Mouse (Mus musculus) left cerebral cortex, adult 2 months (tissue): ENCODE measurements around the gene Rpl11. TPM values are rescaled to one million over a fixed set of nuclear protein-coding genes. Genes with fewer than 3 reads are reported as not detected.

Experiments
- DNase-seq, 2 experiments: peaks; one replicate each; pipeline ENCODE4 v3.0.0; 2021 to 2022; ENCODE audit warnings: low spot score in 2 of 2, mixed read lengths in 1 of 2; ENCODE audit errors: extremely low spot score in 1 of 2
- H3K27ac ChIP-seq: fragments of 200-600 bp; 2 replicates; pipeline ENCODE4 v1.8.1; 2022
- H3K4me3 ChIP-seq: fragments of 200-600 bp; 2 replicates; pipeline ENCODE4 v1.8.1; 2022
- CTCF ChIP-seq: fragments of 200-600 bp; IDR thresholded peaks from 2 replicates; pipeline ENCODE4 v1.8.1; 2022; ENCODE audit warnings: antibody characterized with exemption, mild to moderate bottlenecking, moderate library complexity
- intact Hi-C: fragments of 180-260 bp; cut with DNase I; formaldehyde crosslinking; loops from one replicate; pipeline ENCODE4 v1.15.1; 2025
- total RNA-seq, 2 experiments: library from RNA; stranded (reverse); gene quantifications; 2 replicates each; pipeline ENCODE4 v1.2.3; 2021

Gene Rpl11
- total RNA-seq, 2 experiments from 2014 or later, result 271 to 308 TPM

DNA sequence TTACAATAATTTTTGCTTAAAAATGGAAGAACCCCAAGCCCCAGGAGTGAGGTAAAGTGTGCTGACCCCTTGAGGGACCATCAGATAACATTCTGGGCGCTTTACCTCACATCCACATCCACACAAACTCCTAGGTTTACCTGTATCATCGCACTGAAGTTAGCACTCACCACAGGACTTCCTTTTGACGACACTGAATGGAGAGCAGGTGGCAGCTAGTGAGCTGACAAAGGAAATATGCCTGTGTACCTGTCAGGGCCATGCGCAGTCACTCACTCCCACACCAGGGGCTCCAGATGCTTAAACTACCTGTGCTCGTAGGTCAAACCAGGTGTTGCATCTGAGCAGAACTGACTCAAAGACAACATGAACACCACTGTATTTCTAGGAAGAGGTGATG is 8.1 kb downstream of the Rpl11 start:
- intact Hi-C loops, result loop anchor here (5.0 kb wide), 1 partner anchor 33 kb away; no protein-coding TSS in a partner anchor
- Histone ChIP-seq H3K27ac (no peak overlapping the region), H3K4me3 (no peak overlapping the region)
- no peak for DNase-seq
- no peak for TF ChIP-seq CTCF

DNA sequence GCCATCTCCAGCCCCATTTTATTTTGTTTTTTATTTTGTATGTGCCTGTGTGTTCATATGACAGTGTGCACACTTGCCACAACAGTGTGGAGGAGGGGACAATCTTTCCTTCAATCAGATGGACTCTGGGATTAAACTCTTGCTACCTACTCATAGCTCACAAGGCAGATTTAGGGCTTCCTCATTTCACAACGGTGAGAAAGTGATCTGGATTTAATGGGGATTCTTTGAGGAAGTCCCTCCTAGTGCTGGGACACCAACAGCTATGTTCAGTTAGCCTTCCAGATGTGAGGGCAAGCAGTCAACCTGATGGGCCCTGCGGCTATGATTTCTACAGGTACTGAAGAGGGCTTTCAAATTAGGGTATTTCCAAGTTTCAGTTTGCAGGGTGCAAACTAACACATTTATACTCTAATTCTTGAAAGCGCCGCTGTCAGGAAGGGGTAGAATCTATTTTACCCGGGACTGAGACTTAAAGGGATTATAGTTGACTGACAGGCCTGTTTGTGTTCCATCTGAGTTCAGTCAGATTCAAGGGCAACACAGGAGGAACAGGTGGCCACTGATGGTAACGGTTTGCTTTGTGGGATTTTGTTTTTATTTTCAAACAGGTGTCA is 9.3 kb downstream of the Rpl11 start:
- no peak for DNase-seq
- intact Hi-C loops, result no loop called here
- no peak overlapping the region for H3K27ac ChIP-seq
- no peak for TF ChIP-seq CTCF
- H3K4me3 ChIP-seq, result no peak overlapping the region

DNA sequence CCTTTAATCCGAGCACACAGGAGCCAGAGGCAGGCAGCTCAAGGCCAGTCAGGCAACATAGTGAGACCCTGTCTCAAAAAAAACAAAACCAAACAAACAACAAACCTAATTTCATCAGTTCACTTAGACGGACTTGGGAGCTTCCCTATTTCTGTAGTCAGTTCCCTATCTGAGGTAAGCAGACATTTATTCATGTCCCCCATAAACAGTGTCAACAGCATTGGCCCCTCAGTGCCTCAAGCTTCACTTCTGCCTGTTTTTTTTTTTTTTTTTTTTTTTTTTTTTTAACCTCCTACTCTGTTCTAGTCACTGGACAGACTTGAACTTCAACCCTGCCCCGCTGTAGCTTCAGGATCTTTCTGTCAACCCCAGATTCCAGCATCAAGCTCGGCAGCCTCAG is 18.1 kb downstream of the Rpl11 start:
- DNase-seq, result no peak
- Histone ChIP-seq H3K4me3 (no peak overlapping the region), H3K27ac (no peak overlapping the region)
- no peak for TF ChIP-seq CTCF
- intact Hi-C loops, result no loop called here

DNA sequence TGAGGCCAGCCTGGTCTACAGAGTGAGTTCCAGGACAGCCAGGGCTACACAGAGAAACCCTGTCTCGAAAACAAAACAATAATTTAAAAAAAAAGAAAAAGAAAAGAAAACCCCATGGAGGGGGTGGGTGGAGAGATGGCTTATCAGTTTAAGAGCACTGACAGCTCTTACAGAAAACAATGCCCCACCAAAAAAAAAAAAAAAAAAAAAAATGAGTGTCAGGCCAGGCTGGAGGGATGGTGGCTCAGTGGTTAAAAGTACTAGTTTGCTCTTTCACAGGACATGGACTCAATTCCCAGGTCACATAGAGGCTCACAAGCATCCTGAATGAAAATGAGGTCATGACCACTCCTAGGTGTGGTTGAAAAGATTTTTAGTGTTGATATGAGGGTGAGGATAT is 20.0 kb downstream of the Rpl11 start:
- no peak for DNase-seq
- Histone ChIP-seq H3K4me3 (no peak overlapping the region), H3K27ac (no peak overlapping the region)
- TF ChIP-seq CTCF, result no peak
- intact Hi-C loops, result no loop called here

DNA sequence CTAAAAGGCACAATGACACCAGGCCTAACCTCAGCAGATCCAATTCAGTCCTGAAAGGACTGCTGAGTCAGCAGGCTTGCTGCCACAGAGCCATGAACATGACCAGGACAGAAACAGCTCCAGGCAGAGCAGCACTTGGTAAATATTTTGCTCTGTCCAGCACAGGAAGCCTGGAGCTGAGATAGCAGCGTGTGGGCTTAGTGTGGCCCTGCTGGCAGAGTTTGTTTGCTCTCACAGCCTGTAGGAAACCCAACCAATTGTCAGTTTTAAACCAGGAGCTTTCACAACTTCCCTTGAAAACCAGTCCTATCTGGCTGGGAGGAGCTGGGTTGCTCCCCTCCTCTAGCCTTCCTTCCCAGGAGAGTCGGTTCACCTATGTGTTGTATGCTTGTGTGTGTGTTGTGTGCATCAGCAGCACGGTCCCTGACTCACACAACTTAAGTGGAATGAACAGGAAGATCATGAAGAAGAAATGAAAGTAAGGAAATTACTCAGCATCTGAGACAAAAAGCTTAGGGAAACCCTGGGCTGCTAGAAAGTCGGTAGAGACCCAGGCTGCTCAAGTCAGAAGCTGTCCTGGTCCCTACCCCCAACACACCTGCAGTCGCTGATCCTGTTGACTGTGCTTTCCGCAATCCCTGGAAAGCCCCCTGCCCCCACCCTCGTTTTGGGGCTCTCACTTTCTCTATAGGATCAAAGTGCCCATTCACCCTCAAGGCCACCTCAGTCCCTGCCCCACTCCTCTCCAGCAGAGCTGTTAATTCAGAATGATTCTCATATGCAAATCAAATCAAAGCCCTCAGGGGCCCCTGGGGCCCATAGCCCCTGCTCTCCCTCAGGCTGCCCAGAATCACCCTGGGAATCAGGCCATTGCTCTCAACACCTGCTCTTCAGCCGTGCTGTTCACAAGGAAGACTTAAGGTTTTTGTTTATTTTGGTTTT is 22.0 kb downstream of the Rpl11 start:
- no peak overlapping the region for H3K27ac ChIP-seq
- no peak overlapping the region for H3K4me3 ChIP-seq
- intact Hi-C loops, result no loop called here
- DNase-seq, result no peak
- no peak for TF ChIP-seq CTCF

DNA sequence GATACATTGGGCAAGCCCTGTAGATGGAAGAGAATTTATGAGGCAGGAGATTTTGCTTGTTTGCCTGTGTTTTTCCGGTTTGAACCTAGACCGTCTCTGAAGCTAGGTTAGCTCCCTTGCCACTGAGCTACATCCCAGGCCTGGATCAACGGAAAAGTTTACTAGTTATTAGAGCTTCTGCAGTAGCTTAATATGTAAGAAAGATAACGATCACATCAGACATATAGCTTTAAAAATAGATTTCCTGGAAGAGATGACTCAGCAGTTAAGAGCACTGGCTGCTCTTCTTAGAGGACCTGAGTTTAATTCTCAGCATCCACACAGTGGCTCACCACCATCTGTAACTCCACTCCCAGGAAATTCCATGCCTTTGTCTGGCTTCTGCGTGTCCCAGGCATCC is 24.5 kb downstream of the Rpl11 start:
- Histone ChIP-seq H3K27ac (no peak overlapping the region), H3K4me3 (no peak overlapping the region)
- no peak for DNase-seq
- no peak for TF ChIP-seq CTCF
- intact Hi-C loops, result no loop called here

DNA sequence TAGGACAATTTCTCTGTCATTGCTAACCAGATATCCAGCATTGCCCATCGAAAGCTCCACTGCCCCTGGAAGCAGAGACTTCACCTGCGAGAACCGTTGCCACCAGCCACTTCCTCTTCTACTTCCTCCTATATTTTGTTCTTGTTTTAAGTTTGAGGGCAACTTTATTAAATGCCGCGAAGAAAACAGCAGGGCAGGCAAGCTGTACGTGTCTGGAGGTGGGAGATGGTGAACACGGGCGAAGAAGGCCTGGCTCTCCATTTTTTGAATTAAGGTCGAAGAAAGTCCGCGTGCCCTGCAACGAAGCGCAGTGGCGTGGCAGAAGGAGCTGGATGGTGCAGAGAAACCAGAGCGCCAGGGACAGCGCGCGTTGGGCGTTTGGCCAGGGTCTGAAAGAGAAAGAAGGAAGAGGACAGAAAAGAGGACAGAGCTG is 25.1 kb downstream of the Rpl11 start:
- intact Hi-C loops, result no loop called here
- H3K4me3 ChIP-seq, result no peak overlapping the region
- no peak for DNase-seq
- no peak overlapping the region for H3K27ac ChIP-seq
- no peak for TF ChIP-seq CTCF

DNA sequence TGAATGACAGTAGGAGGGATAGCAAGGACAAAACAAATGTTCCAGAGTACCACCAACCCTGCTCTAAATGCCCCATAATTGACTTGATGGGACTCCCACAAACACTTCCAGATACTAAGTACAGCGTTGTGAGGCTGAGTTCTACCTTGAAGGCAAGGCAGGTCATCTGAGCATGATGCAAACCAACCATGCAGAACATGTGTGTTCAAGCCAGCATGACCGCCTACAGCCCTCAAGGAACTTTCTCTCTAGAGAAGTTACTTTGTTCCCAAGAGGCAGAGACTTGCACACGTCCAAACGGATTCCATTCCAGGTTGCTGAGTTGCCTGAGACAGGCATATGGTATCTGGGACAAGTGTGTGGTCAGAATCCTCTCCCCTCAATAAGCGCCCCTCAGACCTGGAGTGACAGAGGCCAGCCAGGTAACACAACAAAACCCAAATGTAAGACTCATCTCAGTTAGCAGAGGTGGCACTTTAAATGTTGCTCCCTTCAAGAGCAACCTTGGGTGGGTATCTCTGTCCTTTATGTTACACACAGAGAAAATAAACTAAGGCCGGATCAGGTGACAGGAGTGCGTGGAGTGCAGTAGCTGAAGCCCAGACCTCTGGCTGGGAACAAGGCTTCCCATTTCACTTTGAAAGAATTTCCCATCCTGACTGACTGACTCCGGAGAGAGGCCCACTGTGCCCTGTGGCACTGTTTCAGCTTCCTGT is 25.7 kb downstream of the Rpl11 start:
- DNase-seq, result no peak
- Histone ChIP-seq H3K27ac (no peak overlapping the region), H3K4me3 (no peak overlapping the region)
- intact Hi-C loops, result no loop called here
- no peak for TF ChIP-seq CTCF

DNA sequence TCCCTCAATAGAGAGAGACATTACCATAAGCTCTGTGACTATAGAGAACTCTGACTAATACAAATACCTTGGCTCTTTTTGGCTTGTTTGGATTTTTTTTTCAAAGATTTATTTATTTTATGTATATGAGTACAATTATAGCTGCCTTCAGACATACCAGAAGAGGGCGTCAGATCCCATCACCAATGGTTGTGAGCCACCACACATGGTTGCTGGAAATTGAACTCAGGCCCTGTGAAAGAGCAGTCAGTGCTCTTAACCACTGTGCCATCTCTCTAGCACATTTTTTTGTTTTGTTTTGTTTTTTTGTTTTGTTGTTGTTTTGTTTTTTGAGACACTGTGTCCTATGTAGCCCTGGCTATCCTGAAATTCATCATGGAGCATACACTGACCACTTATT is 27.9 kb downstream of the Rpl11 start:
- DNase-seq, result no peak
- intact Hi-C loops, result no loop called here
- TF ChIP-seq CTCF, result no peak
- Histone ChIP-seq H3K27ac (no peak overlapping the region), H3K4me3 (no peak overlapping the region)

DNA sequence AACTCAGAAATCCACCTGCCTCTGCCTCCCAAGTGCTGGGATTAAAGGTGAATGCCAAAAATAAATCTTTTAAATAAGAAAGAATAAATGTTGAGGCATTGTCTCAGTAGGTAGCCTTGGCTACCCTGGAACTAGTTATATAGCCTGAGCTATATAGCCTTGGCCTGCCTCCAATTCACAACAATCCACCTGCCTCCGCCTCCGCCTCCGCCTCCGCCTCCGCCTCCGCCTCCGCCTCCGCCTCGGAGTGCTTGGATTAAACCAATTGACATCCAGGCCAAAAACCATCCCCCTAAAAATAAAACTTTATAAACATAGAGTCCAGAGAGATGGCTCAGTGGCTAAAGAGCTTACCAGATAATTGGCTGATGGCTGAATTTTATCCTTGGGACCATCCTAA is 30.3 kb downstream of the Rpl11 start:
- H3K27ac ChIP-seq, result no peak overlapping the region
- TF ChIP-seq CTCF, result no peak
- no peak for DNase-seq
- intact Hi-C loops, result no loop called here
- no peak overlapping the region for H3K4me3 ChIP-seq

DNA sequence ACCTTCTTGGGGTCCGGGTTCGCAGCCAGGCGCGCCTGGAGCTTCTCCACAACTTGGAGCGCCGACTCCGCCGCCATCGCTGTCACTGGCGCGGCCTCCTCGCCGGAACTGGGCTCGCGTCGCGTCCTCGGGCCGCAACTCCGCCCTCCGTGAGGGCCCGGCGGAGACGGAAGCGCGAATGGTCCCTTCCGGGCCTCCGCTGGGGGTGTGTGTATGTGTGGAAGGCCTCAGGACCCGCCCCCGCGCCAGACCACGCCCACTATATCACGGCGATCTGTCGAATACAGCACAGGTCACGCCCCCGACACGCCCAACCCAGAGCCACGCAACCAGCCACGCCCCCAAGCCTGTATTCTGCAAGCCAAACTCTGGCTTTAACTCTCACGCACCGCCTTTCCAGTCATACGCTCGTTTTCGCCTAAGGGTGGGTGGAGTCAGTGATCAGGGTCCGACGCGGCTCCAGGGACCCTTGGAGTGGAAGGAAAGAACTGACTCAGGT is 31.6 kb downstream of the Rpl11 start, which contains the start of gene Eloa:
Eloa (minus strand) TSS at position 215 of the 499 bp plus-strand sequence.
- Histone ChIP-seq H3K4me3 (peak within 1 kb of the TSS; percentile 98), H3K27ac (peak within 1 kb of the TSS; percentile 76)
- intact Hi-C loops, result loop anchor here (1.0 kb wide), 2 partner anchors 32 to 34 kb away; partner anchors contain the start of genes Pithd1 and Rpl11
- TF ChIP-seq CTCF, result no peak
- peak; percentile 98 for DNase-seq
